Mouse (Mus musculus) midbrain, embryonic 14.5 days (tissue): Measurements from ENCODE around the gene Me3. TPM values are rescaled to one million over a fixed set of nuclear protein-coding genes. Genes with fewer than 3 reads are reported as not detected.

Experiments used
- ATAC-seq: fragments of 200-750 bp; cut with Nextera tagmentation; 2 replicates; pipeline ENCODE4 v1.8.0; 2017; ENCODE audit warnings: moderate number of reproducible peaks, moderate library complexity; ENCODE audit not compliant: low FRiP score, low TSS enrichment
- DNase-seq: peaks from one replicate; pipeline ENCODE4 v3.0.0-alpha.2; 2015
- H3K27ac ChIP-seq: fragments of 300-500 bp; sonication (generic); replicated peaks from 2 replicates; pipeline ENCODE4 v1.5.1; 2014; ENCODE audit warnings: mild to moderate bottlenecking, low read depth, low read length, moderate library complexity
- H3K27me3 ChIP-seq: fragments of 300-500 bp; sonication (generic); 2 replicates; pipeline ENCODE4 v1.6.1; 2014; ENCODE audit warnings: low read length, control low read depth, mixed read lengths; ENCODE audit not compliant: control insufficient read depth, insufficient read depth
- H3K36me3 ChIP-seq: fragments of 300-500 bp; sonication (generic); 2 replicates; pipeline ENCODE4 v1.6.1; 2014; ENCODE audit warnings: low read length, control low read depth; ENCODE audit not compliant: control insufficient read depth, insufficient read depth
- H3K4me1 ChIP-seq: fragments of 300-500 bp; sonication (generic); 2 replicates; pipeline ENCODE4 v1.6.1; 2014; ENCODE audit warnings: mild to moderate bottlenecking, antibody characterized with exemption, low read length, control low read depth; ENCODE audit not compliant: control insufficient read depth, insufficient read depth
- H3K4me2 ChIP-seq: fragments of 300-500 bp; sonication (generic); 2 replicates; pipeline ENCODE4 v1.6.1; 2014; ENCODE audit warnings: mild to moderate bottlenecking, low read length, moderate library complexity
- H3K4me3 ChIP-seq: fragments of 300-500 bp; sonication (generic); replicated peaks from 2 replicates; pipeline ENCODE4 v1.5.1; 2014; ENCODE audit warnings: low read depth, low read length
- H3K9ac ChIP-seq: fragments of 300-500 bp; sonication (generic); replicated peaks from 2 replicates; pipeline ENCODE4 v1.6.1; 2014; ENCODE audit warnings: mild to moderate bottlenecking, low read length, moderate library complexity
- H3K9me3 ChIP-seq: fragments of 300-500 bp; sonication (generic); 2 replicates; pipeline ENCODE4 v1.6.1; 2016; ENCODE audit warnings: low read length, control low read depth, mixed read lengths; ENCODE audit not compliant: control insufficient read depth
- WGBS: fragments of 180-500 bp; shearing (Covaris S2); extraction: QIAGEN DNeasy Blood & Tissue Kit; methylation state at CpG from one replicate; pipeline ENCODE4 v1.1.7; 2014; 5-methylcytosine and 5-hydroxymethylcytosine counted together
- polyA plus RNA-seq: library from polyadenylated mRNA; unstranded; fragments of >200 nt; fragmentation: Nextera tagmentation; extraction: Ambion mirVana; gene quantifications from 2 replicates; pipeline ENCODE4 v1.2.1, GENCODE M21; 2014

The Me3 gene
- polyA plus RNA-seq, 1 experiment from 2014 or later = 5.9 TPM

- Histone ChIP-seq H3K9me3 (no peaks in the 10 kb centered on the region), H3K27ac (no peak overlapping the region), H3K36me3 (no peaks in the 10 kb centered on the region), H3K4me3 (no peak overlapping the region), H3K9ac (no peak overlapping the region), H3K4me1 (no peaks in the 10 kb centered on the region), H3K27me3 (no peaks in the 10 kb centered on the region), H3K4me2 (no peak overlapping the region)
- no peak for DNase-seq
- no peak for ATAC-seq
- WGBS = 66% methylated on average over 2 of the region's 2 CpGs
These were observed 78.6 kb downstream of the Me3 start for GRCm38 (mm10) chr7:89710776-89711175.

DNA sequence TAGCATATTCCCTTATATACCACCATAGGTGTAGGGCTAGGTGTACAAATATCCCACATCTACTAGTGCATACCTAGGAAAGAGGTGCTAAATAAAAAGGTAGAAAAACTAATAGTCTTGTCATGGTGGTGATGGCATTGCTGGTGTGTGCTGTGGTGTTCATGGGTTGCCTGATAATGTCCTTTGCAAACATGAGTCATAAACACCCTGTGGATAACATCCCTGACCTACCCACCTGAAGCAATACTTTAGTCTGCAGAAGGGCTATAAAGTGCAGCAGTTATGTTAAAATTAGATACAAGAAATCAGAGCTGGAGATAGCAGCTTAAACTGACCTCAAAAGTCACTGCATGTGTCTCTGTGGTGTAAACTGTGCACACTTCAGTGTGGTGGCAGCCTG lies 80.9 kb downstream of the Me3 start:
- no peak overlapping the region for H3K4me3 ChIP-seq
- no peak overlapping the region for H3K27ac ChIP-seq
- H3K9ac ChIP-seq = no peak overlapping the region
- DNase-seq = no peak
- no peaks in the 10 kb centered on the region for H3K9me3 ChIP-seq
- H3K36me3 ChIP-seq = no peaks in the 10 kb centered on the region
- ATAC-seq = no peak
- no peak overlapping the region for H3K4me2 ChIP-seq
- H3K4me1 ChIP-seq = no peaks in the 10 kb centered on the region
- H3K27me3 ChIP-seq = no peaks in the 10 kb centered on the region

DNA sequence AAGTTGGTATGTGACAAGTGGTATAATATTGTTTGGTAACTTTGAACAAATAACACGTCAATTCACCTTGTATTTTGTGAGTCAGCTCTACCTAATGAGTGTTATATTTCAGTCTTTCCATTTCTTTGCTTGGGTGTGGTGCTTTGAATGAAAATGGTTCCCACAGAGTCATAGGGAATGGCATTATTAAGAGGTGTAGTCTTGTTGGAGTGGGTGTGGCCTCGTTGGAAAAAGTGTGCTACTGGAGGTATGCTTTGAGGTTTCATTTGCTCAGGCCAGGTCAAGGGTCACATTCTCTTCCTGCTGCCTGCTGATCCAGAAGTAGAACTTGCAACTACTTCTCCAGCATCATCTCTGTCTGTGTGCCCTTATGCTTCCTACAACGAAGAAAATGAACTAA lies 84.0 kb downstream of the Me3 start:
- H3K36me3 ChIP-seq = no peaks in the 10 kb centered on the region
- ATAC-seq (no peak), DNase-seq (no peak)
- H3K4me1 ChIP-seq = no peaks in the 10 kb centered on the region
- H3K27ac ChIP-seq = no peak overlapping the region
- H3K9me3 ChIP-seq = no peaks in the 10 kb centered on the region
- WGBS = 83% methylated on average over 3 of the region's 3 CpGs
- no peak overlapping the region for H3K4me3 ChIP-seq
- H3K27me3 ChIP-seq = no peaks in the 10 kb centered on the region
- H3K9ac ChIP-seq = no peak overlapping the region
- H3K4me2 ChIP-seq = no peak overlapping the region

- Histone ChIP-seq H3K4me1 (no peaks in the 10 kb centered on the region), H3K27ac (no peak overlapping the region), H3K36me3 (no peaks in the 10 kb centered on the region), H3K4me3 (no peak overlapping the region), H3K4me2 (no peak overlapping the region), H3K9ac (no peak overlapping the region), H3K9me3 (no peaks in the 10 kb centered on the region), H3K27me3 (no peaks in the 10 kb centered on the region)
- WGBS = 81% methylated on average over 2 of the region's 2 CpGs
- no peak for ATAC-seq
- DNase-seq = peak; percentile 1
These were observed 85.3 kb downstream of the Me3 start for GRCm38 (mm10) chr7:89717521-89717920.

DNA sequence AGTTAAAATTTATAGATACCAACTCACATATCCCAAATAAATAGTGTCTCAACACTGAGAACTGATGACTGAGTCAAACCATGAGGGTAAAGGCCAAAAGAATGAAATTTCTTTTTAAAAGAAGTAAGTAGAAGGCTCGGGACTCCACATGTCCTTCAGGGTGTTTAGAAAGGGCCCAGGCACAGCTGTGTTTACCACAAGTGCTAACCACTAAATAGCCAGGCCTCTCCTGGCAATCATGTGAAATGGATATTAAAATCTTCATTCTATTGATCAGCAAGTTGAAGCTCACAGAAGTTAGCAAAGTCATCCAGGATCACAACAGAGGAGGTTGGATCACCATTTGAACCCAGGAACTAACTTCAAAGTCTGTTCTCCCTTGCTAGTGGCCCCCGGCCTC lies 86.1 kb downstream of the Me3 start:
- no peak overlapping the region for H3K4me2 ChIP-seq
- H3K4me3 ChIP-seq = no peak overlapping the region
- H3K36me3 ChIP-seq = no peaks in the 10 kb centered on the region
- WGBS = 75% methylated on average over 2 of the region's 2 CpGs
- H3K27ac ChIP-seq = no peak overlapping the region
- ATAC-seq (no peak), DNase-seq (no peak)
- H3K27me3 ChIP-seq = no peaks in the 10 kb centered on the region
- no peaks in the 10 kb centered on the region for H3K9me3 ChIP-seq
- no peak overlapping the region for H3K9ac ChIP-seq
- H3K4me1 ChIP-seq = no peaks in the 10 kb centered on the region

GRCm38 (mm10) chr7:89720256-89720655 lies 88.1 kb downstream of the Me3 start:
- Histone ChIP-seq H3K27ac (no peak overlapping the region), H3K27me3 (no peaks in the 10 kb centered on the region), H3K4me3 (no peak overlapping the region), H3K36me3 (no peaks in the 10 kb centered on the region), H3K4me2 (no peak overlapping the region), H3K9me3 (no peaks in the 10 kb centered on the region), H3K4me1 (no peaks in the 10 kb centered on the region), H3K9ac (no peak overlapping the region)
- 86% methylated on average over 2 of the region's 2 CpGs for WGBS
- no peak for DNase-seq
- ATAC-seq = no peak

DNA sequence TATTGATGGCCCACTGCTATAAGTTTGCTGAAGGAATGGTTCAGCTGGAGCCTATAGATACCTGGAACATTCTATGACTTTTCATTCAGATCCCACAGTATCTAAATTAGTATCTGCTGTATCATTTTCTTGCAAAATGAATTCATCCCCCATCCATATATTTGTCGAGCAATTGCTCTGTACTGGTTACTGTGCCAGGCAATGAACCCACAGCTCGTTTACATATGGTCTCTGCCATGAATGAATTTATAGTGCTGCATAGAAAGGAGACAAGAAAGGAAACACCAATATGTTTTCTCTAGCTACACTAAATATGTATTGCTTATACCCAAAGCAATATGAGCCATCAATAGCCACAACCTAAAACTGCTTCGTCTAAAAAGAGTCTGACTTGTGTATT lies 94.5 kb downstream of the Me3 start:
- Histone ChIP-seq H3K4me2 (no peak overlapping the region), H3K27ac (no peak overlapping the region), H3K9me3 (no peaks in the 10 kb centered on the region), H3K4me3 (no peak overlapping the region), H3K9ac (no peak overlapping the region), H3K4me1 (no peaks in the 10 kb centered on the region), H3K27me3 (no peaks in the 10 kb centered on the region), H3K36me3 (no peaks in the 10 kb centered on the region)
- DNase-seq (no peak), ATAC-seq (no peak)
- 88% methylated on average over 3 of the region's 3 CpGs for WGBS

- ATAC-seq = no peak
- Histone ChIP-seq H3K4me1 (no peaks in the 10 kb centered on the region), H3K36me3 (no peaks in the 10 kb centered on the region), H3K27ac (no peak overlapping the region), H3K4me2 (no peak overlapping the region), H3K9me3 (no peaks in the 10 kb centered on the region), H3K9ac (no peak overlapping the region), H3K27me3 (no peaks in the 10 kb centered on the region), H3K4me3 (no peak overlapping the region)
- no peak for DNase-seq
- WGBS = 98% methylated on average over 1 of the region's 1 CpGs
These were observed 95.4 kb downstream of the Me3 start for GRCm38 (mm10) chr7:89727615-89728014.

DNA sequence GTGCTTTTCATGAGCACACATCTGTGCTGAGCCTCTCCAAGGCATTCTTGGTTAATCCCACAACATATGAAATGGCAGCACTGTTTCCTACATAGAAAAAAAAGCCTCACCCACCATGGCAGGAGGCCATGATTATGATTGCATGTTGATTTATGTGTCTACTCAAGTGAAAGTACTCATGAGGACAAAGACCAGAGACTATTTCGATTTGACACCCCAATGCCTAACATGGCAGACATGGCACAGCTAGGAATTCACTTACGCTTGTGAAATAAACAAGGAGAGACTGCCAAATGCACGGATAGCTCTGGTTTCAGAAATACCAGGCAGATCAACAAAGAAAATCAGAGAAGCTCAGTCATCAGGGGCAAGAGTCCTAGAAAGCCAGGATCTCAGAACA lies 96.2 kb downstream of the Me3 start:
- Histone ChIP-seq H3K4me3 (no peak overlapping the region), H3K4me2 (no peak overlapping the region), H3K9ac (no peak overlapping the region), H3K4me1 (no peaks in the 10 kb centered on the region), H3K9me3 (no peaks in the 10 kb centered on the region), H3K36me3 (no peaks in the 10 kb centered on the region), H3K27ac (no peak overlapping the region), H3K27me3 (no peaks in the 10 kb centered on the region)
- ATAC-seq (no peak), DNase-seq (no peak)
- WGBS = 93% methylated on average over 3 of the region's 3 CpGs
